Mouse (Mus musculus): ENCODE measurements around the gene Slco4c1. TPM values are rescaled to one million over a fixed set of nuclear protein-coding genes. Genes with fewer than 3 reads are reported as not detected.

The Slco4c1 gene
- total RNA-seq, 2 experiments from 2014 or later: 2.5 to 10.5 TPM

GRCm38 (mm10) chr1:96774174-96774573 is 97.8 kb downstream of the Slco4c1 start:
- no peak for ATAC-seq (replicated peaks; ENCODE audit: low FRiP score, poor library complexity, severe bottlenecking)

GRCm38 (mm10) chr1:96773712-96774111 is 98.3 kb downstream of the Slco4c1 start:
- no peak for ATAC-seq (replicated peaks; ENCODE audit: low FRiP score, poor library complexity, severe bottlenecking)

GRCm38 (mm10) chr1:96770283-96770682 is 101.7 kb downstream of the Slco4c1 start:
- no peak for ATAC-seq (replicated peaks; ENCODE audit: low FRiP score, poor library complexity, severe bottlenecking)

GRCm38 (mm10) chr1:96768264-96768663 is 103.7 kb downstream of the Slco4c1 start:
- no peak for ATAC-seq (replicated peaks; ENCODE audit: low FRiP score, poor library complexity, severe bottlenecking)

GRCm38 (mm10) chr1:96766535-96766934 is 105.4 kb downstream of the Slco4c1 start:
- no peak for ATAC-seq (replicated peaks; ENCODE audit: low FRiP score, poor library complexity, severe bottlenecking)
